Mouse (Mus musculus): ENCODE data around the gene Klri2.

DNA sequence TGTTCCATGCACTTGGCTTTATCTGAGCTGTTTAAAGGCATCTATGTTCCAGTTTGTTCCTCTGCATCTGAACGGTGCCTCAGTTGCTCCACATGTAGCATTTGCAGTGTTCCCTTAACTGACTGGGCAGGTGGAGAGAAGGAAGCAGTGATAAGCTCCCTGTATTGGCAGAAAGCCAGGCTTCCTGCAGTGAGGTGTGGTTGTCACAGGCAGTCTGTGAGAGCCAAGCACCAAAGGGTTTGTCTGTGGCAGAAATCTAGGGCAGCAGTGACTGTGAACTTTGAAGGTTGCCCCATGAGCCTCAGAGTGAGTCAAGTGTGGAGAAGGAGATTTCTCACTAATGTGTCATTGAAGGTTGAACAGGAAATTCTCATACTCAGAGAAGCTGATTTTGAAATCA, 59.9 kb downstream of the Klri2 start:
- no peak for TF ChIP-seq GATA1 (IDR thresholded peaks at IDR 0.05; ENCODE audit: low read length)
- no peak for TF ChIP-seq TAL1 (IDR thresholded peaks at IDR 0.05; ENCODE audit: low read length)
